Mouse (Mus musculus): Measurements from ENCODE around the gene Ucma. TPM values are rescaled to one million over a fixed set of nuclear protein-coding genes. Genes with fewer than 3 reads are reported as not detected.

Ucma gene
- polyA plus RNA-seq, 1 experiment, result 2.8 TPM

GRCm38 (mm10) chr2:4988826-4989424 is 13.0 kb downstream of the Ucma start:
- H3K27ac ChIP-seq (ENCODE audit: control insufficient read depth, insufficient read depth, low read depth, low read length, poor library complexity), result no peak overlapping the region
- H3K4me3 ChIP-seq (replicated peaks; ENCODE audit: control insufficient read depth, low read depth, low read length), result no peak overlapping the region
- WGBS, result 69% methylated on average over 11 of the region's 11 CpGs
- peak; percentile 53; the same call in 1 of the 2 replicates for TF ChIP-seq CTCF (IDR thresholded peaks at IDR 0.05; ENCODE audit: control insufficient read depth, insufficient read depth, low read length)
- no peak for TF ChIP-seq POLR2A (IDR thresholded peaks at IDR 0.05; ENCODE audit: borderline replicate concordance, control insufficient read depth, low read depth, low read length)
- no peaks in the 10 kb centered on the region for H3K4me1 ChIP-seq (ENCODE audit: control insufficient read depth, insufficient read depth, low read length)

- 95% methylated on average over 11 of the region's 11 CpGs for WGBS
- H3K4me1 ChIP-seq (ENCODE audit: control insufficient read depth, insufficient read depth, low read length), result no peaks in the 10 kb centered on the region
- TF ChIP-seq CTCF (IDR thresholded peaks at IDR 0.05; ENCODE audit: control insufficient read depth, insufficient read depth, low read length), result no peak
Measured at GRCm38 (mm10) chr2:4993584-4993983, 17.7 kb downstream of the Ucma start.

GRCm38 (mm10) chr2:4994436-4994835 is 18.5 kb downstream of the Ucma start:
- 89% methylated on average over 4 of the region's 4 CpGs for WGBS
- no peak overlapping the region for H3K27ac ChIP-seq (ENCODE audit: control insufficient read depth, insufficient read depth, low read depth, low read length, poor library complexity)
- no peak overlapping the region for H3K4me3 ChIP-seq (replicated peaks; ENCODE audit: control insufficient read depth, low read depth, low read length)
- no peak for TF ChIP-seq CTCF (IDR thresholded peaks at IDR 0.05; ENCODE audit: control insufficient read depth, insufficient read depth, low read length)
- no peaks in the 10 kb centered on the region for H3K4me1 ChIP-seq (ENCODE audit: control insufficient read depth, insufficient read depth, low read length)

More at GRCm38 (mm10) chr2:4993584-4993983, 17.7 kb downstream of the Ucma start:
- no peak overlapping the region for H3K27ac ChIP-seq (ENCODE audit: control insufficient read depth, insufficient read depth, low read depth, low read length, poor library complexity)
- H3K4me3 ChIP-seq (replicated peaks; ENCODE audit: control insufficient read depth, low read depth, low read length), result no peak overlapping the region

- no peak for TF ChIP-seq POLR2A (IDR thresholded peaks at IDR 0.05; ENCODE audit: borderline replicate concordance, control insufficient read depth, low read depth, low read length)
- TF ChIP-seq CTCF (IDR thresholded peaks at IDR 0.05; ENCODE audit: control insufficient read depth, insufficient read depth, low read length), result no peak
- 89% methylated on average over 11 of the region's 11 CpGs for WGBS
- no peak overlapping the region for H3K27ac ChIP-seq (ENCODE audit: control insufficient read depth, insufficient read depth, low read depth, low read length, poor library complexity)
Measured at GRCm38 (mm10) chr2:4995646-4996045, 19.7 kb downstream of the Ucma start.

GRCm38 (mm10) chr2:4996421-4996824 is 20.5 kb downstream of the Ucma start:
- H3K4me3 ChIP-seq (replicated peaks; ENCODE audit: control insufficient read depth, low read depth, low read length), result no peak overlapping the region
- no peaks in the 10 kb centered on the region for H3K4me1 ChIP-seq (ENCODE audit: control insufficient read depth, insufficient read depth, low read length)
- H3K27ac ChIP-seq (ENCODE audit: control insufficient read depth, insufficient read depth, low read depth, low read length, poor library complexity), result no peak overlapping the region
- no peak for TF ChIP-seq CTCF (IDR thresholded peaks at IDR 0.05; ENCODE audit: control insufficient read depth, insufficient read depth, low read length)
- no peak for TF ChIP-seq POLR2A (IDR thresholded peaks at IDR 0.05; ENCODE audit: borderline replicate concordance, control insufficient read depth, low read depth, low read length)
- WGBS, result 87% methylated on average over 6 of the region's 6 CpGs

More at GRCm38 (mm10) chr2:4995646-4996045, 19.7 kb downstream of the Ucma start:
- Histone ChIP-seq H3K4me3 (replicated peaks; ENCODE audit: control insufficient read depth, low read depth, low read length) (no peak overlapping the region), H3K4me1 (ENCODE audit: control insufficient read depth, insufficient read depth, low read length) (no peaks in the 10 kb centered on the region)

GRCm38 (mm10) chr2:4998905-4999304 is 23.0 kb downstream of the Ucma start:
- Histone ChIP-seq H3K27ac (ENCODE audit: control insufficient read depth, insufficient read depth, low read depth, low read length, poor library complexity) (no peak overlapping the region), H3K4me1 (ENCODE audit: control insufficient read depth, insufficient read depth, low read length) (no peaks in the 10 kb centered on the region), H3K4me3 (replicated peaks; ENCODE audit: control insufficient read depth, low read depth, low read length) (no peak overlapping the region)
- WGBS, result 67% methylated on average over 3 of the region's 3 CpGs
- TF ChIP-seq POLR2A (IDR thresholded peaks at IDR 0.05; ENCODE audit: borderline replicate concordance, control insufficient read depth, low read depth, low read length) (no peak), CTCF (IDR thresholded peaks at IDR 0.05; ENCODE audit: control insufficient read depth, insufficient read depth, low read length) (peak; percentile 8; the same call in 1 of the 2 replicates)

GRCm38 (mm10) chr2:5001266-5001665 is 25.3 kb downstream of the Ucma start:
- TF ChIP-seq POLR2A (IDR thresholded peaks at IDR 0.05; ENCODE audit: borderline replicate concordance, control insufficient read depth, low read depth, low read length) (no peak), CTCF (IDR thresholded peaks at IDR 0.05; ENCODE audit: control insufficient read depth, insufficient read depth, low read length) (no peak)
- H3K4me3 ChIP-seq (replicated peaks; ENCODE audit: control insufficient read depth, low read depth, low read length), result no peak overlapping the region
- H3K27ac ChIP-seq (ENCODE audit: control insufficient read depth, insufficient read depth, low read depth, low read length, poor library complexity), result no peak overlapping the region
- WGBS, result 88% methylated on average over 6 of the region's 6 CpGs
- H3K4me1 ChIP-seq (ENCODE audit: control insufficient read depth, insufficient read depth, low read length), result no peaks in the 10 kb centered on the region

GRCm38 (mm10) chr2:5007107-5007506 is 31.2 kb downstream of the Ucma start:
- 93% methylated on average over 4 of the region's 4 CpGs for WGBS
- Histone ChIP-seq H3K4me1 (ENCODE audit: control insufficient read depth, insufficient read depth, low read length) (no peaks in the 10 kb centered on the region), H3K27ac (ENCODE audit: control insufficient read depth, insufficient read depth, low read depth, low read length, poor library complexity) (no peak overlapping the region), H3K4me3 (replicated peaks; ENCODE audit: control insufficient read depth, low read depth, low read length) (no peak overlapping the region)
- TF ChIP-seq CTCF (IDR thresholded peaks at IDR 0.05; ENCODE audit: control insufficient read depth, insufficient read depth, low read length) (no peak), POLR2A (IDR thresholded peaks at IDR 0.05; ENCODE audit: borderline replicate concordance, control insufficient read depth, low read depth, low read length) (no peak)

All from bone marrow, adult 2 months (tissue).